Mouse (Mus musculus): ENCODE data around the gene Tmcc1. TPM values are rescaled to one million over a fixed set of nuclear protein-coding genes. Genes with fewer than 3 reads are reported as not detected.
"Not testable (repeated sequence)": the region's sequence is repeated elsewhere in the genome, so short reads cannot be mapped to it uniquely, and the experiment has no call there.

The Tmcc1 gene
- total RNA-seq, 2 experiments from 2014 or later: 5.4 to 9.9 TPM

- ATAC-seq (replicated peaks; ENCODE audit: poor library complexity, severe bottlenecking): no peak
These were observed 107.2 kb downstream of the Tmcc1 start for GRCm38 (mm10) chr6:116086036-116086435.

GRCm38 (mm10) chr6:116082239-116082638, 111.0 kb downstream of the Tmcc1 start:
- ATAC-seq (replicated peaks; ENCODE audit: poor library complexity, severe bottlenecking): no peak

GRCm38 (mm10) chr6:116081375-116081774, 111.9 kb downstream of the Tmcc1 start:
- ATAC-seq (replicated peaks; ENCODE audit: poor library complexity, severe bottlenecking): no peak

- no peak for ATAC-seq (replicated peaks; ENCODE audit: poor library complexity, severe bottlenecking)
These were observed 112.5 kb downstream of the Tmcc1 start for GRCm38 (mm10) chr6:116080756-116081155.

GRCm38 (mm10) chr6:116077608-116078007, 115.7 kb downstream of the Tmcc1 start:
- no peak for ATAC-seq (replicated peaks; ENCODE audit: poor library complexity, severe bottlenecking)

- ATAC-seq (replicated peaks; ENCODE audit: poor library complexity, severe bottlenecking): no peak
These were observed 118.4 kb downstream of the Tmcc1 start for GRCm38 (mm10) chr6:116074892-116075291.

GRCm38 (mm10) chr6:116073610-116074009, 119.7 kb downstream of the Tmcc1 start:
- no peak for ATAC-seq (replicated peaks; ENCODE audit: poor library complexity, severe bottlenecking)

GRCm38 (mm10) chr6:116072746-116073261, 120.5 kb downstream of the Tmcc1 start:
- ATAC-seq (replicated peaks; ENCODE audit: poor library complexity, severe bottlenecking): peak; percentile 89

GRCm38 (mm10) chr6:116072221-116072745, 121.0 kb downstream of the Tmcc1 start:
- ATAC-seq (replicated peaks; ENCODE audit: poor library complexity, severe bottlenecking): peak; percentile 48

- no peak for ATAC-seq (replicated peaks; ENCODE audit: poor library complexity, severe bottlenecking)
These were observed 121.5 kb downstream of the Tmcc1 start for GRCm38 (mm10) chr6:116071781-116072180.

- ATAC-seq (replicated peaks; ENCODE audit: poor library complexity, severe bottlenecking): no peak
These were observed 122.7 kb downstream of the Tmcc1 start for GRCm38 (mm10) chr6:116070558-116070957.

GRCm38 (mm10) chr6:116063516-116063915, 129.8 kb downstream of the Tmcc1 start:
- no peak for ATAC-seq (replicated peaks; ENCODE audit: poor library complexity, severe bottlenecking)

GRCm38 (mm10) chr6:116059542-116059941, 133.7 kb downstream of the Tmcc1 start:
- ATAC-seq (replicated peaks; ENCODE audit: poor library complexity, severe bottlenecking): not testable (repeated sequence)

GRCm38 (mm10) chr6:116058541-116059300, 134.6 kb downstream of the Tmcc1 start:
- no peak for ATAC-seq (replicated peaks; ENCODE audit: poor library complexity, severe bottlenecking)

- ATAC-seq (replicated peaks; ENCODE audit: poor library complexity, severe bottlenecking): no peak
These were observed 136.5 kb downstream of the Tmcc1 start for GRCm38 (mm10) chr6:116056676-116057264.

- ATAC-seq (replicated peaks; ENCODE audit: poor library complexity, severe bottlenecking): no peak
These were observed 137.5 kb downstream of the Tmcc1 start for GRCm38 (mm10) chr6:116055766-116056165.

GRCm38 (mm10) chr6:116055001-116055471, 138.2 kb downstream of the Tmcc1 start:
- peak; percentile 66 for ATAC-seq (replicated peaks; ENCODE audit: poor library complexity, severe bottlenecking)

- no peak for ATAC-seq (replicated peaks; ENCODE audit: poor library complexity, severe bottlenecking)
These were observed 145.4 kb downstream of the Tmcc1 start for GRCm38 (mm10) chr6:116047896-116048295.

- ATAC-seq (replicated peaks; ENCODE audit: poor library complexity, severe bottlenecking): no peak
These were observed 145.9 kb downstream of the Tmcc1 start for GRCm38 (mm10) chr6:116047366-116047765.

- no peak for ATAC-seq (replicated peaks; ENCODE audit: poor library complexity, severe bottlenecking)
These were observed 149.2 kb downstream of the Tmcc1 start for GRCm38 (mm10) chr6:116044039-116044438.

GRCm38 (mm10) chr6:116038222-116038621, 155.1 kb downstream of the Tmcc1 start:
- ATAC-seq (replicated peaks; ENCODE audit: poor library complexity, severe bottlenecking): no peak

Measured in granulocyte monocyte progenitor cell, adult 5-6 weeks (primary cell).